15 mouse cellular contexts compared by ENCODE assay signal in the genomic region with DNA sequence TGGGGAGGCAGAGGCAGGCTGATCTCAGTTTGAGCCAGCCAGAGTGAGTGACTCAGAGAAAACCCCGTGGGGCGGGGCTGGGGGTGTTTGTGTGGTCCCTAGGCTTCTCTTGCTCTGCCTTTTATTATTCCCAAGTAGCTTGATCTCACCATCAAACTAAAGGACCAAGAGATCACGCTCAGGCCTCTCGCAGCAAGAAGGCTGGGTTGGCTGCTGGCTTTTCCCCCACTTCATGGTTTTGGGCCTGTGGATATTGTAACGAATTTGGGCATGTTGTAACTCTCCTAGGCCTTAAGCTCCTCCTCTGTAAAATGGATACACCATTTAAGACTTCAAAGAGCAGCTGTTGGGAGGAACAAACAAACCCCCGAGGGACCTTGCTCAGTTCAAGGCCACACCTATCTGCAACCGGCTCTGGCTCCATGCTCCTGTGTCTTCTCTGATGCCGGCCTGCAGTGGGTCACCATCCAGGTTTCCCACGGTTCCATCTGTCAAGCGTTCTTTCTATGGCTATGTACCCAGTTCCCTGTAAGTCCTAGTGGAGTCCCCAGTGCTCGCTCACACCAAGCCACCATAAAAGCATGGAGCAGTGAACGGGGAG. TPM values are rescaled to one million over a fixed set of nuclear protein-coding genes. Genes with fewer than 3 reads are reported as not detected.
DNase-seq lines count a peak whose midpoint lies in the region; ATAC-seq and TF ChIP-seq lines count a peak whose summit lies in the region.
"Had no signal": no experiment of that assay in that cellular context is flagged by ENCODE, and none has a peak within 500 bp of the region (broad histone marks: within the 10 kb centered on the region; RNA-seq: fewer than 3 reads in every experiment).

No protein-coding gene starts in this region.

- WGBS in embryonic facial prominence, embryonic 14.5 days = 88% methylated on average over 12 of the region's 12 CpGs
- 91% methylated on average over 12 of the region's 12 CpGs for WGBS in embryonic facial prominence, embryonic 10.5 days
- 64% methylated on average over 12 of the region's 12 CpGs for WGBS in liver, adult 2 months
- 84% methylated on average over 12 of the region's 12 CpGs for whole genome bisulfite sequencing in liver, embryonic 11.5 days

- H3K4me3 ChIP-seq in embryonic facial prominence, embryonic 14.5 days (ENCODE audit: low read depth, low read length) = no peak overlapping the region
- H3K4me3 ChIP-seq in embryonic facial prominence, embryonic 10.5 days = no peak overlapping the region
- H3K4me3 ChIP-seq in liver, adult 2 months (ENCODE audit: insufficient read depth, low read depth, low read length) = no peak overlapping the region
- no peak overlapping the region for H3K4me3 ChIP-seq in liver, embryonic 11.5 days (ENCODE audit: low read depth, low read length)
- H3K4me3 ChIP-seq: embryonic facial prominence, embryonic 13.5 days; forebrain, embryonic 12.5 days; heart, embryonic 13.5 days; hindbrain, embryonic 12.5 days; neural tube, embryonic 12.5 days had no signal

- no peak for ATAC-seq in embryonic facial prominence, embryonic 14.5 days (ENCODE audit: low read depth)
- ATAC-seq in liver, embryonic 11.5 days (replicated peaks; ENCODE audit: low FRiP score) = no peak
- no peak for ATAC-seq in CD4-positive, CD25-positive, alpha-beta regulatory T cell, adult 4 months
- ATAC-seq in activated CD4-positive, CD25-positive, alpha-beta regulatory T cell, adult 4 months = no peak

- no peak for TF ChIP-seq CTCF in liver, adult 2 months (IDR thresholded peaks at IDR 0.05; ENCODE audit: low read depth, low read length)

- H3K27ac ChIP-seq in embryonic facial prominence, embryonic 14.5 days (replicated peaks; ENCODE audit: low read depth, low read length) = no peak overlapping the region
- no peak overlapping the region for H3K27ac ChIP-seq in embryonic facial prominence, embryonic 10.5 days (replicated peaks)
- no peak overlapping the region for H3K27ac ChIP-seq in liver, adult 2 months (replicated peaks; ENCODE audit: insufficient read depth, low read depth, low read length)
- no peak overlapping the region for H3K27ac ChIP-seq in liver, embryonic 11.5 days (ENCODE audit: low read depth, low read length)
- H3K27ac ChIP-seq: embryonic facial prominence, embryonic 13.5 days; forebrain, embryonic 12.5 days; heart, embryonic 13.5 days; hindbrain, embryonic 12.5 days; neural tube, embryonic 12.5 days had no signal

- no peak for TF ChIP-seq POLR2A in liver, adult 2 months (IDR thresholded peaks at IDR 0.05; ENCODE audit: extremely low read depth, insufficient read depth, low read length)

- DNase-seq in embryonic facial prominence, embryonic 14.5 days (ENCODE audit: low spot score) = peak; percentile 32
- no peak for DNase-seq in embryonic facial prominence, embryonic 10.5 days (ENCODE audit: low spot score)
- DNase-seq in liver, adult 2 months (ENCODE audit: extremely low read depth, low read depth, low spot score) = peak; percentile 56
- no peak for DNase-seq in liver, embryonic 11.5 days (ENCODE audit: low spot score)
- DNase-seq in cerebellum, adult 11-12 months = peak; percentile 51
- peak; percentile 25 for DNase-seq in skeletal muscle tissue, adult 2 months (ENCODE audit: low read depth, low spot score)
- DNase-seq: adrenal gland, adult 8-10 months; spleen, adult 18-20 months had no signal

- H3K9me3 ChIP-seq in embryonic facial prominence, embryonic 14.5 days (ENCODE audit: control insufficient read depth, low read length) = no peaks in the 10 kb centered on the region
- peaks cover 4% of the 10 kb centered on the region; the same call in 1 of the 2 replicates for H3K9me3 ChIP-seq in embryonic facial prominence, embryonic 10.5 days
- peaks cover 3% of the 10 kb centered on the region; the same call in 1 of the 2 replicates for H3K9me3 ChIP-seq in liver, embryonic 11.5 days (ENCODE audit: control insufficient read depth, low read length)
- H3K9me3 ChIP-seq: forebrain, embryonic 12.5 days; neural tube, embryonic 12.5 days had no signal

- H3K4me2 ChIP-seq in embryonic facial prominence, embryonic 14.5 days (ENCODE audit: low read depth, low read length) = no peak overlapping the region
- H3K4me2 ChIP-seq in liver, embryonic 11.5 days = no peak overlapping the region
- H3K4me2 ChIP-seq: embryonic facial prominence, embryonic 13.5 days; forebrain, embryonic 12.5 days; heart, embryonic 13.5 days; hindbrain, embryonic 12.5 days; neural tube, embryonic 12.5 days had no signal

- no peaks in the 10 kb centered on the region for H3K27me3 ChIP-seq in embryonic facial prominence, embryonic 14.5 days (replicated peaks; ENCODE audit: control insufficient read depth, insufficient read depth, low read length)
- H3K27me3 ChIP-seq in embryonic facial prominence, embryonic 10.5 days (replicated peaks; ENCODE audit: low read depth, poor library complexity, severe bottlenecking) = no peaks in the 10 kb centered on the region
- H3K27me3 ChIP-seq in liver, adult 2 months (ENCODE audit: control insufficient read depth, insufficient read depth, low read length) = no peaks in the 10 kb centered on the region
- H3K27me3 ChIP-seq in liver, embryonic 11.5 days (replicated peaks; ENCODE audit: control insufficient read depth, insufficient read depth, low read length) = no peaks in the 10 kb centered on the region
- H3K27me3 ChIP-seq: embryonic facial prominence, embryonic 13.5 days; forebrain, embryonic 12.5 days; heart, embryonic 13.5 days; hindbrain, embryonic 12.5 days; neural tube, embryonic 12.5 days had no signal

- H3K79me2 ChIP-seq in liver, adult 2 months (ENCODE audit: control insufficient read depth, insufficient read depth, low read length) = peaks cover 21% of the 10 kb centered on the region

- no peaks in the 10 kb centered on the region; the same call in 1 of the 2 replicates for H3K36me3 ChIP-seq in embryonic facial prominence, embryonic 14.5 days (ENCODE audit: control insufficient read depth, insufficient read depth, low read length)
- peaks cover 95% of the 10 kb centered on the region for H3K36me3 ChIP-seq in embryonic facial prominence, embryonic 10.5 days (replicated peaks)
- H3K36me3 ChIP-seq in liver, adult 2 months (ENCODE audit: control insufficient read depth, insufficient read depth, low read length) = no peaks in the 10 kb centered on the region
- H3K36me3 ChIP-seq in liver, embryonic 11.5 days (ENCODE audit: control insufficient read depth, insufficient read depth, low read length) = peaks cover 7% of the 10 kb centered on the region; the same call in 1 of the 2 replicates

- H3K4me1 ChIP-seq in embryonic facial prominence, embryonic 14.5 days (ENCODE audit: control insufficient read depth, insufficient read depth, low read length) = peaks cover 7% of the 10 kb centered on the region; the same call in 1 of the 2 replicates
- peaks cover 27% of the 10 kb centered on the region for H3K4me1 ChIP-seq in embryonic facial prominence, embryonic 10.5 days
- peaks cover 2% of the 10 kb centered on the region for H3K4me1 ChIP-seq in liver, adult 2 months (ENCODE audit: control insufficient read depth, insufficient read depth, low read length)
- peaks cover 7% of the 10 kb centered on the region; the same call in 1 of the 2 replicates for H3K4me1 ChIP-seq in liver, embryonic 11.5 days (replicated peaks; ENCODE audit: control insufficient read depth, insufficient read depth, low read length)
- H3K4me1 ChIP-seq: neural tube, embryonic 12.5 days had no signal

- no peak overlapping the region for H3K9ac ChIP-seq in embryonic facial prominence, embryonic 14.5 days (ENCODE audit: low read depth, low read length)
- H3K9ac ChIP-seq in liver, adult 2 months (ENCODE audit: low read depth, low read length) = no peak overlapping the region
- H3K9ac ChIP-seq in liver, embryonic 11.5 days (ENCODE audit: low read depth, low read length) = no peak overlapping the region
- H3K9ac ChIP-seq: embryonic facial prominence, embryonic 13.5 days; forebrain, embryonic 12.5 days; heart, embryonic 13.5 days; hindbrain, embryonic 12.5 days; neural tube, embryonic 12.5 days had no signal

RNA-seq across cellular contexts. Expression of gene E2f3, which starts 28.9 kb away (rescaled TPM):
- 9.7 and 10.6 TPM in 2 replicates for polyA plus RNA-seq in embryonic facial prominence, embryonic 14.5 days (2014; fragmentation: Nextera tagmentation; extraction: Ambion mirVana)
- polyA plus RNA-seq in embryonic facial prominence, embryonic 10.5 days (2016; fragmentation: Nextera tagmentation; extraction: Ambion mirVana) = 23.1 and 23.8 TPM in 2 replicates
- 1.7 TPM in 2 replicates for total RNA-seq in liver, adult 2 months (2014; rRNA removed)
- 1.9 TPM in 2 replicates for polyA plus RNA-seq in liver, adult 2 months (2012; rRNA removed)
- polyA plus RNA-seq in liver, embryonic 11.5 days (2014; fragmentation: Nextera tagmentation; extraction: Ambion mirVana) = 13.5 and 13.7 TPM in 2 replicates
- 1 to 10 TPM; 2.8 to 3.8 TPM for polyA plus RNA-seq in CD4-positive, CD25-positive, alpha-beta regulatory T cell, adult 4 months (2017; shearing (Covaris generic))
- polyA plus RNA-seq in activated CD4-positive, CD25-positive, alpha-beta regulatory T cell, adult 4 months (2017; shearing (Covaris generic)) = 1 to 10 TPM; 4.0 to 5.1 TPM

Comparison
In these comparisons a context has a peak if more than half of its experiments do, and no peak if none do; other contexts are left out.
1. DNase-seq: peak in embryonic facial prominence, embryonic 14.5 days (single experiment), liver, adult 2 months (single experiment), cerebellum, adult 11-12 months (single experiment) and skeletal muscle tissue, adult 2 months (single experiment); none in embryonic facial prominence, embryonic 10.5 days (single experiment) and liver, embryonic 11.5 days (single experiment).